Mouse (Mus musculus): Measurements from ENCODE around the gene Gosr1. TPM values are rescaled to one million over a fixed set of nuclear protein-coding genes. Genes with fewer than 3 reads are reported as not detected.
A peak's percentile ranks its signal among the peaks of the same experiment; 100 is the strongest.

Gene Gosr1
- total and polyA plus RNA-seq, 3 experiments: 11.1 to 26.0 (median 24.1) TPM

- H3K27ac ChIP-seq: peak overlapping the region; percentile 21
- no peak for DNase-seq
- H3K4me1 ChIP-seq (ENCODE audit: control insufficient read depth, insufficient read depth, low read length): peaks cover 7% of the 10 kb centered on the region
- WGBS: 36% methylated on average over 3 of the region's 3 CpGs
- intact Hi-C loops (cut with DNase I): no loop called here
- H3K27me3 ChIP-seq (ENCODE audit: control insufficient read depth, insufficient read depth, low read length): no peaks in the 10 kb centered on the region
- no peak overlapping the region for H3K4me3 ChIP-seq
- TF ChIP-seq CTCF (IDR thresholded peaks at IDR 0.05) (no peak), POLR2A (IDR thresholded peaks at IDR 0.05; ENCODE audit: insufficient read depth, low read depth, low read length) (no peak), EP300 (IDR thresholded peaks at IDR 0.05; ENCODE audit: insufficient read depth, low read depth, low read length) (no peak)
- no peak overlapping the region for H3K9ac ChIP-seq (ENCODE audit: low read depth, low read length)
- H3K36me3 ChIP-seq (ENCODE audit: control insufficient read depth, insufficient read depth, low read length): peaks cover 14% of the 10 kb centered on the region
- no peaks in the 10 kb centered on the region for H3K79me2 ChIP-seq (replicated peaks; ENCODE audit: control insufficient read depth, insufficient read depth, low read length)
These were observed 28.8 kb downstream of the Gosr1 start for GRCm38 (mm10) chr11:76734560-76734959.

DNA sequence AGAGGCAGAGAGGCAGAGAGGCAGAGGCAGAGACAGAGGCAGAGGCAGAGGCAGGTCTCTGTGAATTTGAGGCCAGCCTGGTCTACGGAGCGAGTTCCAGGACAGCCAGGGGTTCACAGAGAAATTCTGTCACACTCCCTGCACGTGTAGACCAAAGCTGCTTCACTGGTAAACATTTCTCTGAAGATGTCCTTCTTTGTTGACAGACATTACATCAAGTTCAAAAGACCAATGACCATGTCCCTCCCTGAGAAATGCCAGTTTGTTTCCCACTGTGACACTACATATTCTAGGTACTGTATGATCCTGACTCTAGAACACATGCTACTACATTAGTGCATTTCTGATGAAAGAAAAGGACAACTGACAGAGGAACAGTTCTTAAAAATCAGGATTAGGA, 32.7 kb downstream of the Gosr1 start:
- H3K9ac ChIP-seq (ENCODE audit: low read depth, low read length): no peak overlapping the region
- WGBS: 76% methylated on average over 3 of the region's 3 CpGs
- H3K4me3 ChIP-seq: no peak overlapping the region
- H3K4me1 ChIP-seq (ENCODE audit: control insufficient read depth, insufficient read depth, low read length): peaks cover 4% of the 10 kb centered on the region
- DNase-seq: no peak
- peaks cover 10% of the 10 kb centered on the region for H3K36me3 ChIP-seq (ENCODE audit: control insufficient read depth, insufficient read depth, low read length)
- no peaks in the 10 kb centered on the region for H3K27me3 ChIP-seq (ENCODE audit: control insufficient read depth, insufficient read depth, low read length)
- no peaks in the 10 kb centered on the region for H3K79me2 ChIP-seq (replicated peaks; ENCODE audit: control insufficient read depth, insufficient read depth, low read length)
- H3K27ac ChIP-seq: no peak overlapping the region
- TF ChIP-seq CTCF (IDR thresholded peaks at IDR 0.05) (no peak), POLR2A (IDR thresholded peaks at IDR 0.05; ENCODE audit: insufficient read depth, low read depth, low read length) (no peak)
- intact Hi-C loops (cut with DNase I): no loop called here

DNA sequence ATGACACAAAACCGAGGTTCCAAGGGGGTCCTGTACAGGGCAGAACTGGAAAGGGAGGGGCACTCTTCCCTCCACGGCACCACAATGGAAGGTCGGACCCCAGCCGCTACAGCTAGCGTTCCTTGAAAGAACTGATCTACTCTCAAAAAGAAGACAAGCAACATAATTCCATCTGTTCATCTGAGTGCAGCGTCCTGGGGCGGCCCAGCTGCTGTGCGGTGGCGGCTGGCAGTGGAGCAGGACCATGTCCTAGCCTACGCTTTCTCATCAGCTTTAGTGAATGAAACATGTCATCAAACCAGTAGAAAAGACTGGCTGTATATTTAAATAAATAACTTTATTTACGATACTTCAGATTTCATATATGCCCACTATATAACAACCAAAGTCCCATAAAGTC, 35.3 kb downstream of the Gosr1 start:
- Histone ChIP-seq H3K9ac (ENCODE audit: low read depth, low read length) (no peak overlapping the region), H3K36me3 (ENCODE audit: control insufficient read depth, insufficient read depth, low read length) (no peaks in the 10 kb centered on the region; the same call in 1 of the 2 replicates), H3K27ac (no peak overlapping the region), H3K27me3 (ENCODE audit: control insufficient read depth, insufficient read depth, low read length) (no peaks in the 10 kb centered on the region), H3K79me2 (replicated peaks; ENCODE audit: control insufficient read depth, insufficient read depth, low read length) (no peaks in the 10 kb centered on the region), H3K4me1 (ENCODE audit: control insufficient read depth, insufficient read depth, low read length) (no peaks in the 10 kb centered on the region), H3K4me3 (no peak overlapping the region)
- intact Hi-C loops (cut with DNase I): loop anchor here (5.0 kb wide), 1 partner anchor 46 kb away; no protein-coding TSS in a partner anchor
- 95% methylated on average over 11 of the region's 11 CpGs for WGBS
- TF ChIP-seq POLR2A (IDR thresholded peaks at IDR 0.05; ENCODE audit: insufficient read depth, low read depth, low read length): no peak
- no peak for TF ChIP-seq EP300 (IDR thresholded peaks at IDR 0.05; ENCODE audit: insufficient read depth, low read depth, low read length)
- TF ChIP-seq CTCF (IDR thresholded peaks at IDR 0.05): no peak
- no peak for DNase-seq

DNA sequence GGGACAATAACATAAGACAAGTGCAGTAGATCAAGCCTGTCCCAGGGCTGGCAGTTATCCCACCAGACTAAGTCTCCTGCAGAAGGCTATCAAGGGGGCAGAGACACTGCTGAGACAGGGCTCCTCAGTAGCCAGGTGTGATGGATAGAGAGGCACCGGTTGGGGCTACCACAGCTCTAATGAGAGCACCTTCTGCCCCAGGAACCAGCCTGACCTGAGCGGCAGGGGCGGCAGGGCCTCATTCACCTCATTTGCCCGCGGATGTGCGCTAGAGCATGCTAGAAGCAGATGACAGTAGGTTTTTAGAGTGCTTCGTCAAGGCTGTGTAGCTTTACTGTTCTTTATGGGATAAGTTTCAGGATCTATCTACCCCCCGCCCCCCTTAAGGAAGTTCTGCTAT, 39.5 kb downstream of the Gosr1 start:
- Histone ChIP-seq H3K4me1 (ENCODE audit: control insufficient read depth, insufficient read depth, low read length) (no peaks in the 10 kb centered on the region), H3K4me3 (no peak overlapping the region), H3K27me3 (ENCODE audit: control insufficient read depth, insufficient read depth, low read length) (no peaks in the 10 kb centered on the region), H3K36me3 (ENCODE audit: control insufficient read depth, insufficient read depth, low read length) (no peaks in the 10 kb centered on the region), H3K27ac (no peak overlapping the region), H3K9ac (ENCODE audit: low read depth, low read length) (no peak overlapping the region), H3K79me2 (replicated peaks; ENCODE audit: control insufficient read depth, insufficient read depth, low read length) (no peaks in the 10 kb centered on the region)
- DNase-seq: no peak
- intact Hi-C loops (cut with DNase I): no loop called here
- TF ChIP-seq POLR2A (IDR thresholded peaks at IDR 0.05; ENCODE audit: insufficient read depth, low read depth, low read length) (no peak), CTCF (IDR thresholded peaks at IDR 0.05) (no peak), EP300 (IDR thresholded peaks at IDR 0.05; ENCODE audit: insufficient read depth, low read depth, low read length) (no peak)
- WGBS: 85% methylated on average over 8 of the region's 8 CpGs

GRCm38 (mm10) chr11:76717000-76717399, 46.4 kb downstream of the Gosr1 start:
- TF ChIP-seq CTCF (IDR thresholded peaks at IDR 0.05) (no peak), POLR2A (IDR thresholded peaks at IDR 0.05; ENCODE audit: insufficient read depth, low read depth, low read length) (no peak), EP300 (IDR thresholded peaks at IDR 0.05; ENCODE audit: insufficient read depth, low read depth, low read length) (no peak)
- no peak for DNase-seq
- H3K36me3 ChIP-seq (ENCODE audit: control insufficient read depth, insufficient read depth, low read length): no peaks in the 10 kb centered on the region
- H3K9ac ChIP-seq (ENCODE audit: low read depth, low read length): no peak overlapping the region
- no peaks in the 10 kb centered on the region for H3K79me2 ChIP-seq (replicated peaks; ENCODE audit: control insufficient read depth, insufficient read depth, low read length)
- no peak overlapping the region for H3K27ac ChIP-seq
- H3K4me1 ChIP-seq (ENCODE audit: control insufficient read depth, insufficient read depth, low read length): no peaks in the 10 kb centered on the region
- WGBS: 78% methylated on average over 4 of the region's 4 CpGs
- H3K4me3 ChIP-seq: no peak overlapping the region
- intact Hi-C loops (cut with DNase I): no loop called here
- no peaks in the 10 kb centered on the region for H3K27me3 ChIP-seq (ENCODE audit: control insufficient read depth, insufficient read depth, low read length)

GRCm38 (mm10) chr11:76709625-76710452, 53.5 kb downstream of the Gosr1 start:
- intact Hi-C loops (cut with DNase I): no loop called here
- peak; percentile 61 to 69 for DNase-seq
- H3K4me3 ChIP-seq: no peak overlapping the region
- H3K4me1 ChIP-seq (ENCODE audit: control insufficient read depth, insufficient read depth, low read length): no peaks in the 10 kb centered on the region; the same call in none of the 2 replicates
- no peak for TF ChIP-seq CTCF (IDR thresholded peaks at IDR 0.05)
- TF ChIP-seq POLR2A (IDR thresholded peaks at IDR 0.05; ENCODE audit: insufficient read depth, low read depth, low read length): no peak
- 0 out of 2 replicates have a peak, but pooled peaks have one; percentile 47 for TF ChIP-seq EP300 (IDR thresholded peaks at IDR 0.05; ENCODE audit: insufficient read depth, low read depth, low read length)
- peak overlapping the region; percentile 23 for H3K27ac ChIP-seq
- no peaks in the 10 kb centered on the region for H3K27me3 ChIP-seq (ENCODE audit: control insufficient read depth, insufficient read depth, low read length)
- H3K9ac ChIP-seq (ENCODE audit: low read depth, low read length): no peak overlapping the region
- no peaks in the 10 kb centered on the region for H3K79me2 ChIP-seq (replicated peaks; ENCODE audit: control insufficient read depth, insufficient read depth, low read length)
- WGBS: 27% methylated on average over 17 of the region's 17 CpGs
- H3K36me3 ChIP-seq (ENCODE audit: control insufficient read depth, insufficient read depth, low read length): no peaks in the 10 kb centered on the region

Data from heart, adult 2 months (tissue).